Mouse (Mus musculus): ENCODE results near the gene Ddr2.

- TF ChIP-seq HCFC1 (IDR thresholded peaks at IDR 0.05; ENCODE audit: low read depth, low read length): no peak
- no peak for TF ChIP-seq POLR2A (IDR thresholded peaks at IDR 0.05; ENCODE audit: low read depth, low read length)
- TF ChIP-seq CTCF (conservative IDR thresholded peaks at IDR 0.05 in 1 of 2, IDR thresholded peaks at IDR 0.05 in 1 of 2; ENCODE audit: low read depth in 2 of 2, low read length in 2 of 2): no peak
- TF ChIP-seq RCOR1 (conservative IDR thresholded peaks at IDR 0.05; ENCODE audit: low read depth, low read length): no peak
- TF ChIP-seq CHD1 (IDR thresholded peaks at IDR 0.05; ENCODE audit: low read depth, low read length): no peak
- no peak for TF ChIP-seq EP300 (IDR thresholded peaks at IDR 0.05; ENCODE audit: low read length)
- no peak for TF ChIP-seq USF1 (IDR thresholded peaks at IDR 0.05; ENCODE audit: low read depth, low read length)
- TF ChIP-seq SMC3 (IDR thresholded peaks at IDR 0.05; ENCODE audit: low read depth, low read length): no peak
- TF ChIP-seq KAT2A (IDR thresholded peaks at IDR 0.05; ENCODE audit: insufficient replicate concordance, low read length): no peak
- no peak for TF ChIP-seq MEF2A (IDR thresholded peaks at IDR 0.05; ENCODE audit: borderline replicate concordance, low read depth, low read length)
- TF ChIP-seq MAX (IDR thresholded peaks at IDR 0.05; ENCODE audit: low read length): no peak
These were observed 78.9 kb downstream of the Ddr2 start for GRCm38 (mm10) chr1:170031656-170032055.

All from CH12.LX (cell line).